Mouse (Mus musculus): ENCODE measurements around the gene Syf2.

The Syf2 gene

DNA sequence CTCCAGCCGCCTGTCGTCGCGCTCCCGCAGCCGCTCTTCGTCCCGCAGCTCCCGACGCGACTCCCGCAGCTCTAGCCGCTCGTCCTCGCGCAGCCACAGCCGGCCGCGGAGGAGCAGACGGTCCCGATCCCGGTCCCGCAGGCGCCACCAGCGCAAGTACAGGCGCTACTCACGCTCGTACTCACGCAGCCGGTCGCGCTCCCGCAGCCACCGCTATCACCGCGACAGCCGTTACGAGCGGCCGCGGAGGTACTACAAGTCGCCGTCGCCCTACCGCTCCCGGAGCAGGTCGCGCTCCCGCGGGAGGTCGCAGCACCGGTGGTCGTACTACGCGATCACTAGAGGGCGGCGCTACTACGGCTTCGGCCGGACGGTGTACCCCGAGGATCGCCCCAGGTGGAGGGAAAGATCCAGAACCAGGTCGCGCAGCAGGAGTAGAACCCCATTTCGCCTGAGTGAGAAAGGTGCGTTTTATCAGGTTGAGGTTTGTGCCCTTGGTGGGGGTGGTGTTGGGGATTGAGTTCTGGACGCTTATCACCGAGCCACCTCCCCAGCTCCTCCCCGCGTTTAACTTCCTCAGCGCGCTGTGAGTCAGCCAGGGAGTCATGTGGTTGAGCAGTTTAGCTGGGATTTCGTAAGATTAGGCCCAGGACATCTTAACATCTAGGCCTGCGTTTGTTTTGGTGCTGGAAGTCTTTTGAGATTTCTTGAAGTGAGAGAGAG is 6.5 kb upstream of the Syf2 start:
- DNase-seq = peak; percentile 69

DNA sequence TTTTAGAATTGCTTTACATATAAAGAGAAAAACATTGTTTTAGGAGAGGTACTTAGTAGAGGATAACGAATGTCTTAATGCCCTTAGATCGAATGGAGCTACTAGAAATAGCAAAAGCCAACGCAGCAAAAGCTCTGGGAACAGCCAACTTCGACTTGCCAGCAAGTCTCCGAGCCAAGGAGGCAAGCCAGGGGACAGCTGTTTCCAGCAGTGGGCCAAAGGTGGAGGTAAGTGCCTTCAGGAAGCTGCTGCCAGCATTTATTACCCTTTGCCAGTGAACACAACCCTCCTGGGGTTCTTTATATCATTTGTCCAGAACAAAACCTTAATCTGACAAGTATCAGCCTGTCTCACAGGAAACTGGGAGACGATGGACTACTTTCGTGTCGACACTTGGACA is 5.5 kb upstream of the Syf2 start:
- no peak for DNase-seq

GRCm38 (mm10) chr4:134927815-134928463 is 2.8 kb upstream of the Syf2 start:
- DNase-seq = no peak

DNA sequence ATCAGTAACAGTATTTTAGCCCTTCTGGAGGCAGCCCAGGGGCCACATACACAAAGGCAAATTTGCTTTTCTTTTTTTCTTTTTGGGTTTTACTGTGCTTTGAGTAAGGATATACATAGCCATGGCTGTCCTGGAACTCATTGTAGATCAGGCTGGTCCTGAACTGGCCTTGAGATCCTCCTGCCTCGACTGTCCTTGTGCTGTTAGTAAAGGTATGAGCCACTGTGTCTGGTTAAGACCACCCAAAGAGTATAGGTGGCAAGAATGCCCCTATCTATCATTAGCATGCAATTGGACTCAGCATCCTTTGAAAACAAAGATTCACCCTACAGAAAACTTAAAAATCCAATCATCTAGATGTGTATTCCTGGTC is 2.2 kb upstream of the Syf2 start:
- DNase-seq = no peak

DNA sequence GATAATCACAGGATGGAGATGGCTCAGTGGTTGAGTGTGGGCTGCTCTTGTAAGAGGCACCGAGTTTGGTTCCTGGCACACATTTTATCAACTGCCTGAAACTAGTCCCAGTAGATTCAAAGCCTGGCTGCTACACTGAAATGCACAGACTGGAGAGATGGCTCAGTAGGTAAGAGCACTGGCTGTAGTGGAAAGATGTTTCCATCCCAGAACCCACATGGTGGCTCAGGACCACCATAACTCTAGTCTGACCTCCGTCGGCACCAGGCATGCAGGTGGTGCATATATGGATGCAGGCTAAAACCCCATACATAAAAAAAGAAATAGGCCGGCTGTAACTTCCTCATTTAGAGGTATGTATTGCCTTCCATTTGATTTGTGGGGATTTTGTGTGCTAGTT is 1.2 kb upstream of the Syf2 start:
- no peak for DNase-seq

DNA sequence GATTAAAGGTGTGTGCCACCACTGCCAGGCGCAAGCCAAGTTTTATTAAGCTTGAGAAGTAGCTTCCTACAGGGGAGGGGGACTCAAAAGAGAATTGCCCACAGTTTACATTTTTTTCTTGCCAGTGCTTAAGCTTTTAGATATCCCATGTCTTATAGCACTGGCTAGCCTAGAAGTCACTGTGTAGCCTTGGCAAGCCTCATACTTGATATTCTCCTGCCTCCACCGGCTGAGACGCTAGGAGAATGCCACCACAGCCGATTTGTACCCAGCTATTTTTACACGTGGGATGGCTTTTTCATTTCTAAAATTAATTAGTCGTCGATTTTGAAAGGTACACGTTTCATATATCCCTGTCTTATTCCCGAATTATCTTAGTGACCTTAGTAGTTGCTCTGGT is 508 bp upstream of the Syf2 start:
- no peak for DNase-seq

- DNase-seq = no peak
Measured at GRCm38 (mm10) chr4:134937240-134938176, 6.8 kb downstream of the Syf2 start.

DNA sequence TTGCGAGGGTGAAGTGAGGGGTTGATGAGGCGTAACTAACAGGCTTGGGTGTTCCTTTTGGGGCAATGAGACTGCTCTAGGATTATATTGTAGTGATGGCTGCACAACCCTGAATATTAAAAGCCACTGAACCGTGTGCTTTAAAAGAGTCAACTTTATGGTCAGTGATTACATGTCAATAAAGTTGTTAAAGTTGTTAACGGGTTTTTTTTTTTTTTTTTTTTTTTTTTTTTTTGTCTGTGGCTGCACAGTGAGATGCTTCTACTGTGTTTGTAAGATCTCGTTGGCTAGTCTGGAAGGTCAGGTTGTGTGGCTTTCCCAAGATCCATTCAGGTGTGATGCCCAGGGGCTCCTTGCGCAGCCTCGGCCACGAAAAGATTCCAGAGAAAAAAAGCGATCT is 9.2 kb downstream of the Syf2 start:
- no peak for DNase-seq

- DNase-seq = no peak
Measured at GRCm38 (mm10) chr4:134943758-134944538, 13.2 kb downstream of the Syf2 start.

DNA sequence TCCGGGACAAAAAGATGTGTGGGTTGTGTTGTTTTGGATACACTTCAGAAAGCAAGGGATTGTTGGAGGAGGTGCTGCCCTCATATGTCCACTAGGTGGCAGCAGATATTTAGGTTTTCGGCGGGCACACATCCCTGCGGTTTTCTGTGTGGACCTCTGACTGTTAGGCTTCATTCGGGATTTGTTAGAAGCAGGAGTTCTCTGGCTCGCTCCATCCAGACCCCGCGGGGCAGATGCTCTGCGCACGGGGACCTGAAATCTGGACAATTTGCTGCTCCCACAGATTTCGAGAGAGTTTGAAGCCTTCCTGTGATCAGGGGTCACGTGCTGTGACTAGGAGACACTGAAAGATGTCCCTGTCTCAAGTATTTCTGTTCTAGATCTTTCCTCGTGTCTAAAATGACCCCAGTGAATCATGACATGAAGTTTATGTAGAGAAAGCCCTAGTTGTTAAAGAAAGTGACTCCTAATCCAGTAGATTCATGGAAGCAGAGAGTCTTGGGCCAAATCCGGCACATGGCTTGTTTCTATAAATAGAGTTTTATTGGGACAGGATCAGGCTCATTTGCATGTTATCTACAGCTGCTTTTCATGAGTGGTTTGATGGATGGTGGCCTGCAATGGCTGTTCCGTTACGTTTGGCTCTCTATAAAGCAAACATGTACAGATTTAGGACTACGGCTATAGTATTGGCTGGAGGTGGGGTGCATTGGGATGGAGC is 15.5 kb downstream of the Syf2 start:
- DNase-seq = peak; percentile 87

DNA sequence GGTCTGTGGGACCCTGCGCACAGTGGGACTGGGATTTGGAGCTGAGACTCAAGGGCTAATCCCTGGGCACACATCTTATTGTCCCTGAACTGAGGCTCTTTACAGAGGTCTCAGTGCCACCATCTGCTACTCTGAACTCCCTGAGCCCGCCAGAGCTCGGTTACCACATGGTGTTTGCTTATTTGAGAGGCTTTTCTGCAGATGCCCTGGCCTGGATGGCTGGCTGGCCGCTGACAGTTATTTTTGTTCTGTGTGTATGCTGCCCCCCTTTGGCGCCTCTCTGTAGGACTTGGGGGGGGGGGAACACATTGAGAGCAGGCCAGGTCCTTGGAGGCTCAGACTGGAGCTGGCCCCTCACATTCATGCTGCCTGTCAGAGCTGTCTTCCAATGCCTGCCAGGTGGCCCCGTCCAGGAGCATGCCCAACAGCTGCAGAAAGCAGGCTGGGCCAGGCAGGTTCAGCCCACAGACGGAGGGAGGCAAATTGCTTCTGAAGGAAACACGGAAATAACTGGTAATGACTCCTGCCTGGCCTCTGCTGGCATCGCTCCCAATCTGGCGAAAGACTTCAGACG is 19.9 kb downstream of the Syf2 start:
- peak; percentile 72 for DNase-seq

- DNase-seq = no peak
Measured at GRCm38 (mm10) chr4:134954461-134954860, 23.8 kb downstream of the Syf2 start.

DNA sequence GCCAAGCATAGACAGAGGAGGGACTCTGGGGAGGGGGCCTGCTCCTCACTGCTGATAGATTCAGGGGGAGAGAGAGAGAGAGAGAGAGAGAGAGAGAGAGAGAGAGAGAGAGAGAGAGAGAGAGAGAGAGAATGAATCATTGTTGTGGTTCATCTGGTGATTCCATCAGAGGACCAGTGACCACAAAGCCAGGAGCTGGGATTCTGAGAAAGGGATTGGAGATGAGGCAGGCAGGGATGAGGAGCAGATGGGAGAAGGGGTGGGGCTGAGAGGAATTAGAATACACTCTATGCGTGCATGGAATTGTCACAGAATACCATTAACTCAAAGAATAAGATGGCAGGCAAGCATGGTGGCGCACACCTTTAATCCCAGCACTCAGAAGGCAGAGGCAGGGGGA is 24.5 kb downstream of the Syf2 start:
- DNase-seq = no peak

GRCm38 (mm10) chr4:134955845-134956244 is 25.1 kb downstream of the Syf2 start:
- no peak for DNase-seq

- peak; percentile 66 for DNase-seq
Measured at GRCm38 (mm10) chr4:134956328-134956727, 25.6 kb downstream of the Syf2 start.

- DNase-seq = peak; percentile 82
Measured at GRCm38 (mm10) chr4:134963021-134963776, 32.5 kb downstream of the Syf2 start.

DNA sequence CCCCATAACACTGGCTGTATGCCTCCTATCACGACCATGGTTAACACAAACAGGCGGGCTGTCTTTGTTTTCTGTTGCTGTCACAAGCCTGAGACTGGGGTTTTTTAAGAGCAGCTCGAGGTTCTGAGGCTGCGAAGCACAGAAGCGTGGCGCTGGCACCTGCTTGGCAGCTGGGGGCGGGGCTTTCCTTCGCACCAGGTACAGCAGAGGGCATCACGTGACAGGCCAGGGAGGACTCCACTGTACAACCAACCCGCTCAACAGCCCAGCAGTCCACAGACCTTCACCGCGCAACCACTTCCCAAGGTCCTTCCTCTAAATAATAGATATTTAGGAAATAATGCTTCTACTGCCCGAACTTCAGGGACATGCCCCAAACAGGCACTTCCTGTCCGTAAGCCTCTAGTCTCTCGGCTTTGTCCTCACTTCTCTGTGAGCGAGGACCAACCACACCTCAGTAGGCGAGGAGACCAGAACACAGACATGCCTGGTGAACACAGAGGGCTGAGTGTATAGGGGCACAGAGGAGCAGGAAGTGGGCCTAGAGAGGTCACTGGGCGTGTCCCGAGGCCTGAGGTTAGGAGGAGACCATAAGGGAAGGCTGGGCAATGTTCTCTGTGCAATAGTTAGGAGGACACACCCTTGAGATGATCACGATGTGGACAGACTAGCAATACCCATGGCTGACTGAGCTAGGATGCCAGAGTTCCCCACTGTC is 37.3 kb downstream of the Syf2 start:
- DNase-seq = no peak

DNA sequence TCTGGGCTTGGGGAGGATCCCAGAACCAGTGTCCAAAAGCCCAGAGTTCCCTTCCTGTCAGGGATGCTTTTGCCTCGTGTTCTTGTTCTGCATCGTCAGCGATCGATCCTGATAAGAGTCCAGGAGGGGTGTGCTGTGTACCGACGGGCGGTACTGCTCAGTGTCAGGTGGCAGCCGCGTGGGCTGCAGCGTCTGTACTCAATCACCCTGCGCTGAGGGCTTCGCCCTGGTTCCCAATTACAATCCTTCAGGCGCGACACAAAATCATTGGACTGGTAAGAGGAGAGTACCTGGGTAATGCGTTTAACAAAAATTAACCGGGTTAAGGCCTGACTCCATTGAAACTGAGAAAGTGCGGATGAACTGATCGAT is 37.9 kb downstream of the Syf2 start:
- DNase-seq = no peak

- peak; percentile 63 for DNase-seq
Measured at GRCm38 (mm10) chr4:134975261-134975928, 44.7 kb downstream of the Syf2 start.

- no peak for DNase-seq
Measured at GRCm38 (mm10) chr4:134975929-134976308, 45.2 kb downstream of the Syf2 start.
